Comparison of ENCODE assay signal across 31 mouse cellular contexts in the genomic region with DNA sequence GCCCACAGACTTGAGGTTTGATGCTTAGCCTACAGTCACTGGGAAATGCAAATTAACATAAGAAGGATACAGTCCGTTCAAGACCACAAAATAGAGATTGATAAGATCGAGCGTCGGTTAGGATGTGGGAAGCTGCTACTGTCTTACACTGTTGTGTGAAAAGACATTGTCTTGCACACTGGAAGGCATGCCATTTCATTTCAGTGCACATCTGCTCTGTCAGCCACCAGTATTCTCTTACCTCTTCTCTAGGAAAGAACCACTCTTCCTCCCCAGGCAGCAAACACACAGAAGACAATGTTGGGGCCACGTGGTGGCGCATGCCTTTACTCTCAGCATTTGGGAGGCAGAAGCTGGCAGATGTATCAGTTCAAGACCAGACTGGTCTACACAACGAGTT. TPM values are rescaled to one million over a fixed set of nuclear protein-coding genes. Genes with fewer than 3 reads are reported as not detected.
DNase-seq lines count a peak whose midpoint lies in the region; ATAC-seq and TF ChIP-seq lines count a peak whose summit lies in the region.
"Had no signal": no experiment of that assay in that cellular context is flagged by ENCODE, and none has a peak within 500 bp of the region (broad histone marks: within the 10 kb centered on the region; RNA-seq: fewer than 3 reads in every experiment).

No protein-coding gene starts in this region.

- 76% methylated on average over 7 of the region's 7 CpGs for WGBS in intestine, embryonic 15.5 days

- TF ChIP-seq RAD21 in MEL (IDR thresholded peaks at IDR 0.05; ENCODE audit: low read depth, low read length) = no peak

- H3K4me3 ChIP-seq in MEL (ENCODE audit: control insufficient read depth in 1 of 2, insufficient read depth in 1 of 2, low read depth in 2 of 2, low read length in 2 of 2) = no peak overlapping the region
- H3K4me3 ChIP-seq in intestine, embryonic 15.5 days (replicated peaks) = no peak overlapping the region
- H3K4me3 ChIP-seq: embryonic facial prominence, embryonic 13.5 days; erythroblast, embryonic 14.5 days; forebrain, embryonic 13.5 days; limb, embryonic 15.5 days; midbrain, embryonic 10.5 days; myocyte had no signal

- no peaks in the 10 kb centered on the region for H3K79me2 ChIP-seq in MEL (ENCODE audit: control insufficient read depth, insufficient read depth, low read length, poor library complexity)

- peak; percentile 85 for DNase-seq in 416B (ENCODE audit: low read depth)
- peak; percentile 63 for DNase-seq in MEL (ENCODE audit: low read depth, low spot score)
- peak; percentile 81 for DNase-seq in thymus, postnatal 0 days (ENCODE audit: low spot score)
- no peak for DNase-seq in adrenal gland, postnatal 36 days
- no peak for DNase-seq in cerebellum, adult 18-20 months
- no peak for DNase-seq in gastrocnemius, adult 18-20 months (ENCODE audit: low spot score)
- DNase-seq: cerebellum, adult 11 months; cerebellum, postnatal 14 days; embryo, embryonic 11 days; gastrocnemius, postnatal 10 days; heart, postnatal 14 days; kidney, adult 9 months; kidney, postnatal 14 days; layer of hippocampus, adult 9-11 months; left cerebral cortex, postnatal 4 days; lung, embryonic 14.5 days; lung, postnatal 36 days had no signal

- TF ChIP-seq POLR2A in MEL (IDR thresholded peaks at IDR 0.05; ENCODE audit: control insufficient read depth in 1 of 2, insufficient read depth in 1 of 2, low read depth in 1 of 2, low read length in 2 of 2, poor library complexity in 1 of 2) = no peak

- peaks cover 6 to 17% of the 10 kb centered on the region in 2 experiments for H3K4me1 ChIP-seq in MEL (ENCODE audit: control insufficient read depth in 1 of 2, insufficient read depth in 2 of 2, low read length in 2 of 2)
- no peaks in the 10 kb centered on the region for H3K4me1 ChIP-seq in intestine, embryonic 15.5 days (replicated peaks)
- H3K4me1 ChIP-seq: embryonic facial prominence, embryonic 13.5 days; forebrain, embryonic 13.5 days; limb, embryonic 15.5 days had no signal

- ATAC-seq in megakaryocyte, adult 5-6 weeks (ENCODE audit: poor library complexity, severe bottlenecking) = 0 out of 2 replicates have a peak, but pooled peaks have one; percentile 18
- ATAC-seq in intestine, embryonic 15.5 days = no peak
- ATAC-seq: forebrain, embryonic 13.5 days; intestine, embryonic 16.5 days; midbrain, embryonic 16.5 days had no signal

- H3K4me2 ChIP-seq in intestine, embryonic 15.5 days (replicated peaks) = no peak overlapping the region
- H3K4me2 ChIP-seq: embryonic facial prominence, embryonic 13.5 days; forebrain, embryonic 13.5 days; heart, embryonic 11.5 days; hindbrain, embryonic 14.5 days; limb, embryonic 15.5 days; lung, embryonic 14.5 days had no signal

- H3K36me3 ChIP-seq in MEL (ENCODE audit: control insufficient read depth in 1 of 2, insufficient read depth in 2 of 2, low read length in 2 of 2) = peaks cover 0 to 6% of the 10 kb centered on the region in 2 experiments; a peak in 1 of 4 replicates
- no peaks in the 10 kb centered on the region for H3K36me3 ChIP-seq in intestine, embryonic 15.5 days
- H3K36me3 ChIP-seq: embryonic facial prominence, embryonic 13.5 days; limb, embryonic 15.5 days; midbrain, embryonic 10.5 days had no signal

- peak in 1 of 2 experiments; percentile 74; a peak in 3 of 4 replicates for TF ChIP-seq EP300 in MEL (IDR thresholded peaks at IDR 0.05; ENCODE audit: low read depth in 1 of 2, low read length in 2 of 2)

- peak in 2 of 3 experiments; percentile 12 to 22; a peak in 3 of 6 replicates for TF ChIP-seq CTCF in MEL (IDR thresholded peaks at IDR 0.05 in 2 of 3, conservative IDR thresholded peaks at IDR 0.05 in 1 of 3; ENCODE audit: control insufficient read depth in 1 of 3, insufficient read depth in 1 of 3, low read depth in 2 of 3, low read length in 3 of 3, poor library complexity in 1 of 3, severe bottlenecking in 1 of 3)

- no peak overlapping the region for H3K9ac ChIP-seq in MEL (ENCODE audit: control insufficient read depth, low read depth, low read length, poor library complexity, severe bottlenecking)
- H3K9ac ChIP-seq in intestine, embryonic 15.5 days = no peak overlapping the region
- H3K9ac ChIP-seq: embryonic facial prominence, embryonic 13.5 days; forebrain, embryonic 13.5 days; hindbrain, embryonic 14.5 days; limb, embryonic 15.5 days; liver, embryonic 14.5 days; lung, embryonic 14.5 days had no signal

- H3K27me3 ChIP-seq in MEL (ENCODE audit: control insufficient read depth in 1 of 2, insufficient read depth in 2 of 2, low read length in 2 of 2) = no peaks in the 10 kb centered on the region
- peaks cover 13% of the 10 kb centered on the region for H3K27me3 ChIP-seq in intestine, embryonic 15.5 days (replicated peaks)

- peak overlapping the region; percentile 11; the same call in 1 of the 2 replicates for H3K27ac ChIP-seq in MEL (ENCODE audit: control insufficient read depth, low read depth, low read length)
- no peak overlapping the region for H3K27ac ChIP-seq in intestine, embryonic 15.5 days
- H3K27ac ChIP-seq: embryonic facial prominence, embryonic 13.5 days; forebrain, embryonic 13.5 days; hindbrain, embryonic 14.5 days; limb, embryonic 15.5 days; liver, embryonic 14.5 days; midbrain, embryonic 10.5 days had no signal

- H3K9me3 ChIP-seq in MEL (replicated peaks; ENCODE audit: insufficient read depth, low read length) = no peaks in the 10 kb centered on the region
- H3K9me3 ChIP-seq in intestine, embryonic 15.5 days = no peaks in the 10 kb centered on the region
- H3K9me3 ChIP-seq: embryonic facial prominence, embryonic 13.5 days; forebrain, embryonic 13.5 days; limb, embryonic 15.5 days; midbrain, embryonic 10.5 days had no signal

TF ChIP-seq in MEL, 35 proteins besides CTCF, POLR2A, EP300 and RAD21:
- peak; percentile 52 for TF ChIP-seq ETS1 (IDR thresholded peaks at IDR 0.05; ENCODE audit: low read depth, low read length)
- TF ChIP-seq MXI1 (IDR thresholded peaks at IDR 0.05; ENCODE audit: low read depth, low read length) = peak; percentile 44
- peak; percentile 54 for TF ChIP-seq GATA1 (IDR thresholded peaks at IDR 0.05; ENCODE audit: low read depth, low read length)
- 0 out of 2 replicates have a peak, but pooled peaks have one; percentile 22 for TF ChIP-seq TBP (IDR thresholded peaks at IDR 0.05; ENCODE audit: low read depth, low read length)
- TF ChIP-seq MYB (IDR thresholded peaks at IDR 0.05; ENCODE audit: low read depth, low read length) = peak; percentile 77
- no peak for TF ChIP-seq MAFK (IDR thresholded peaks at IDR 0.05; ENCODE audit: borderline replicate concordance, low read depth, low read length)
- TF ChIP-seq MEF2A (IDR thresholded peaks at IDR 0.05; ENCODE audit: extremely low read depth, insufficient replicate concordance, low read depth, low read length, poor library complexity, severe bottlenecking) = no peak
- peak; percentile 48 for TF ChIP-seq USF1 (IDR thresholded peaks at IDR 0.05; ENCODE audit: low read depth, low read length)

RNA-seq across cellular contexts. Expression of a gene that starts 2.4 kb away (rescaled TPM):
- total RNA-seq in MEL (2012; rRNA removed) = not detected in 2 replicates
- polyA plus RNA-seq in MEL (2012; ENCODE audit: insufficient read depth in 1 of 2, insufficient read length in 2 of 2, low read depth in 1 of 2, low replicate concordance in 2 of 2, missing spikeins in 1 of 2) = not detected
- total RNA-seq in megakaryocyte, adult 5-6 weeks (2015) = 1.1 and 2.7 TPM in 2 replicates
- total RNA-seq in megakaryocyte, adult 5-6 weeks (2017) = 1.7 and 2.8 TPM in 2 replicates
- polyA plus RNA-seq in thymus, postnatal 0 days (2015; fragmentation: Nextera tagmentation; extraction: Ambion mirVana) = 13.6 and 15.3 TPM in 2 replicates
- total RNA-seq in adrenal gland, postnatal 36 days (2021) = under 1 TPM; 0.10 to 0.40 TPM
- polyA plus RNA-seq in intestine, embryonic 15.5 days (2015; fragmentation: Nextera tagmentation; extraction: Ambion mirVana) = 0.11 TPM in 1 of 2 replicates, not detected in the other
- total RNA-seq in gastrocnemius, adult 18-20 months (2021) = not detected
- polyA plus RNA-seq: erythroblast, embryonic 14.5 days; intestine, embryonic 16.5 days; midbrain, embryonic 10.5 days; neural tube, embryonic 14.5 days had no signal

Comparison
In these comparisons a context has a peak if more than half of its experiments do, and no peak if none do; other contexts are left out.
1. DNase-seq: peak in 416B (single experiment), MEL (single experiment) and thymus, postnatal 0 days (single experiment); none in adrenal gland, postnatal 36 days (0 of 2), cerebellum, adult 18-20 months (0 of 2) and gastrocnemius, adult 18-20 months (single experiment).